Mouse (Mus musculus) induced T-regulatory cell, adult 2 months (primary cell): Measurements from ENCODE around the gene Btbd6.

Experiments used
- DNase-seq: peaks from one replicate; pipeline ENCODE4 v3.0.0-alpha.2; 2012; ENCODE audit warnings: low read depth

The Btbd6 gene

DNA sequence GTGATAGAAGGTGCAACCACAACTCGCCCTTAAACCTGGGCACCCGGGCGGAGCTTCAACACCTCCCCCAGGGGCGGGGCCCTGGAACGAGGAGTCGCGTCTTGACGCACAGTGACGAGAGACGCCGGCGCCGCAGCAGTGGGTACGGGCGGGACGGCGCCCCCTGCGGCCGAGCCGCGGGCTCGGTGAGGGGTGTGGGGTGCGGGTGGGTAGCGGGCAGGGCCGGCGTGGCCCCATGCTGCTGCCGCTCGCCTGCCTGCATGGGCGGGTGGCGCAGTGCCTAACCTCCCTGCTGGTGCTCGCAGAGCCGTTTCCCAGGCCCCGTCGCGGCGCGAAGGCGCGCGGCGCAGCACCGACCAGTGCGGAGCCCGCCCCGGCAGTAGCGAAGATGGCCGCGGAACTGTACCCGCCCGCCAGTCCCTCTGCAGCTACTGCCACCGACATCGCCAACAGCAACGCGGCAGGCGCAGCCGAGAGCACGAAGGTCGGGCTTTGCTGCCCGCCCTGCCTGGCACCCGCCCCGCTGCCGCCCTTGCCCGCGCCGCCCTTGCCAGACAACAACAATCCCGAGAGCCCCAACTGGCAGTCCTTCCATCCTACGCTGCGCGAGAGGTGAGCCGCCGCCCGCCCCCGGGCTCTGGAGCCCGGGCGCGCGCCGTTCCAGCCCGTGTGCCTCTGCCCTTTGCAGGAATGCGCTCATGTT is at the start of gene Btbd6:
Gene Btbd6 (plus strand): TSS at position 112 of the 703 bp plus-strand sequence.
- DNase-seq, result peak; percentile 97

DNA sequence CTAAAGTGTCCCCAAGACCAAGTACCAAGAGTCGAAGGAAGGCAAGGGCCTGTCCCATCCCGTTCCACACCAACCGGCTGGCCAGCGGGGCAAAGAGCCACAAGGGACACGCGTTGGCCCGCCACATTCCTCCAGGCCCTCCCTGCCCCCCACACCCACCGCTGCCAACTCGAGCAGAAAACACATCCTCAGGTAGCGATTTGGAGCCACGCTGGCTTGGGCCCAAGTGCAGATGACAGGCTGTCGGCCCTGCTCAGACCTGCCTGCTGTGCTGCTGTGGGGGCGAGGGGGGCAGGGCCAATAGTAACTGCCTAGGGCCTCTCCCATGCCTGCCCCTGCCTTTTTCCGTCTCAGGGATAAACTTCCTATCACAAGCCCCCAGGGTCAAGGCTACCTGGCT is 49.0 kb upstream of the Btbd6 start:
- no peak for DNase-seq

GRCm38 (mm10) chr12:112928401-112929241 is 47.7 kb upstream of the Btbd6 start:
- peak; percentile 38 for DNase-seq

GRCm38 (mm10) chr12:112929562-112930352 is 46.5 kb upstream of the Btbd6 start, which contains the start of gene Jag2:
Gene Jag2, minus strand, starts transcription at chr12:112929776.
- DNase-seq, result no peak

GRCm38 (mm10) chr12:112932647-112933046 is 43.6 kb upstream of the Btbd6 start:
- no peak for DNase-seq

- no peak for DNase-seq
Observed at GRCm38 (mm10) chr12:112937906-112938305, 38.4 kb upstream of the Btbd6 start.

GRCm38 (mm10) chr12:112938366-112938765 is 37.9 kb upstream of the Btbd6 start:
- DNase-seq, result no peak

- DNase-seq, result peak; percentile 42
Observed at GRCm38 (mm10) chr12:112938873-112939565, 37.3 kb upstream of the Btbd6 start.

GRCm38 (mm10) chr12:112940238-112940637 is 36.0 kb upstream of the Btbd6 start:
- DNase-seq, result no peak

DNA sequence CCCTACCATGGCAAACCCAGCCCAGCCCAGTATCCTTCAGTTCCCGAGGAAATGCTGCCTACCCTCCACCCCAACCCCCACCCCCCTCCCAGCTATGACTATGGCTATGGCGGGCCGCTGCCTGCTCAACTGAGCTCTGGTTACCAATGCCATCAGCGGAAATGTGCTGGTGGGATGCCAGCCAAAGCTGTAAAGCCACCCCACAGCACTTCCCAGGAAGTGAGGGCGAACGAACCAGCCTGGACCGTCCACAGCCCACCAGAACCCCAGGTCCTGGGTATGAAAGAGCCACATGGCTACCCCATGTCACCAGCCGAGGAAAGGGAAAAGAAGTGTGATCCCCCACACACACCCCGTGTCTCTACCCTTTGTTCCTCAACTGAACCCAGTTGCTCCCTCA is 35.6 kb upstream of the Btbd6 start:
- no peak for DNase-seq

DNA sequence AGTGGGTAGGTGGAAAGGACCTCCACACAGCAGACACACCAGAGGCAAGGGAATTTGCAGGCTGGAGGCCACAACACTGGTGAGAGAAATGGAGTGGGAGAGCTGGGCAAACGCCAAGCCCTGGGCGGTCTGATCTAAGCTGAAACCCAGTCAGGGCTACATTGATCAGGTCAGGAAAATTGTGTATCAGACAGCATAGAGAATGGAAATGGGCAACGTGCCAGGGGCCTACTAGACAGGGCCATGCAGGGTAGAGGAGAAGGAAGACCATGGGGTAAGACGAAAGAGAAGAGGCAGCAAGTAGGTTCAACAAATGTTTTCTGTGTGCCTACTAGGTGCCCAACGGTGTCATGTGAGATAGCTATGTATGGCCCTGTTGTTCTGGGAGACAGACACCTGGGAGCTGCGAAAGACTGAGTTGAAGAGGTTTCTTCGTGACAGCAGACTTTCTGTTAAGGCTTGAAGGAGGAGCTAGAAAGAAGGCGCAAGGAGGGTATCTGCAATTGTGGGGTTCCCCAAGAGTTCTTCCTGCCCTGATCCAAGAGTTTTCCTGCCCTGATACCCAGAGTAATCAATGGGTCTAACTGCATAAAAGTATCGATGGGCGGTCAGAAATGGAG is 35.0 kb upstream of the Btbd6 start:
- no peak for DNase-seq

DNA sequence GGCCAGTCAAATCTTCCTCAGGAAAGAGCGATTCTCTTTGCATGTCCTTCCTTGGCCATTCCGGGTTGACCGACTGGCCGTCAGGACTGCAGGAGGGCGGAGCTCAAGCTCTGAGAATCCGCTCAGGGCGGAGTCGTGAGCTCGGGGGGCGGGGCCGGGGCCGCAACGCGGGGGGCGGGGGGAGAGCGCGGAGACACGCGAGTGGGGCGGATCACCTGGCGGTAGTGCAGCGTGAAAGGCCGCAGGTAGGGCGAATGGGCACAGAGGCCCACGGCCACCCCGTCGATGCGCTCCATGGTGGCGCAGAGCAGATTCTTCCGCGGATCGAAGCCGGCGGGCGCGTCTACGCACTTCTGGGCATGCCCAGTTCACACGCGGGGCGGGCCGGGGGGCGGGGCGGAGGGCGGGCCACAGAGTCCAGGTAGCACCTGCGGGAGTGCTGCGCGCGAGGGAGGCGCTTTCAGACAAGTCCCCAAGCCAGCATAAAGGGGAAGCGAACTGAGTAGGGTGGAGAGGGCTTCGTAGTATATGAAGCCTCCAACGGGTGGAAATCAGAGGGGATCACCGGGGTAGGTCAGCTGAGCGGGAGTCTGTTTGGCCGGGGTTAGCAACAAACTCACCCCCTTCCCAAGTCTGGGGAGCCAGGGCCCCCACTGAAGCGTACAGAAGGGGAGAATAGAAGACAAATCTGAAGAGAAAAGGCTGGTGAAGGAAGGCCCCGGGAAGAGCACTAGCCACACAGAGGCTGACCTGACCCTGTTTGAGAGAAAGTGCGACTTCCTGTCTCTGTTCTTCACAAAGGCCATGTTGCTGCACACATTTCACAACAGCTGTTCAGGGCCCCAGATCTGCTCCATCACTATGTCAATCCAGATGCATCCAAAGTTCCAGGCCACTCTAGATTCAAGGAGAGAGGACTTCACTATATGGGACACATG is 34.2 kb upstream of the Btbd6 start, which contains the start of gene Nudt14:
Gene Nudt14 (minus strand): TSS at position 349 of the 938 bp plus-strand sequence.
- peak; percentile 88 for DNase-seq

GRCm38 (mm10) chr12:112943669-112944068 is 32.6 kb upstream of the Btbd6 start:
- no peak for DNase-seq

DNA sequence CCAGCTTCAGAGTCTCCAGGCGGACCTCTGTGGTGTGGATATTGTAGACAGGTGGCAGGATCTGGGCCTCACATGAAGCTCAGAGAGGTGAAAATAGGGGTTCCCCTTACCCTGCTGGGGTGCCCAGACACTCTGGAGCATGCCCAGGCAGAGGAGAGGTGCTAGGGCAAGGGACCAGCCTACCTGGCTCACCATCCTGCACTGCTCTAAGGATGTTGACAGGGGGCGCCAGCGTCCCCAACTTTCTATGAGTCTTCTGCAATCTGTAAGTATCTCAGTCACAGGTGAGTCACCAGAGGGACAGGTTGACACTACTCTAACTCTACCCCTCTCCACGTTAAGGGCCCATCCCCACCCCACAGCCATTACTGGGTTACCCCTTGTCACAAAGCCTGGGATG is 29.0 kb upstream of the Btbd6 start:
- DNase-seq, result peak; percentile 77

DNA sequence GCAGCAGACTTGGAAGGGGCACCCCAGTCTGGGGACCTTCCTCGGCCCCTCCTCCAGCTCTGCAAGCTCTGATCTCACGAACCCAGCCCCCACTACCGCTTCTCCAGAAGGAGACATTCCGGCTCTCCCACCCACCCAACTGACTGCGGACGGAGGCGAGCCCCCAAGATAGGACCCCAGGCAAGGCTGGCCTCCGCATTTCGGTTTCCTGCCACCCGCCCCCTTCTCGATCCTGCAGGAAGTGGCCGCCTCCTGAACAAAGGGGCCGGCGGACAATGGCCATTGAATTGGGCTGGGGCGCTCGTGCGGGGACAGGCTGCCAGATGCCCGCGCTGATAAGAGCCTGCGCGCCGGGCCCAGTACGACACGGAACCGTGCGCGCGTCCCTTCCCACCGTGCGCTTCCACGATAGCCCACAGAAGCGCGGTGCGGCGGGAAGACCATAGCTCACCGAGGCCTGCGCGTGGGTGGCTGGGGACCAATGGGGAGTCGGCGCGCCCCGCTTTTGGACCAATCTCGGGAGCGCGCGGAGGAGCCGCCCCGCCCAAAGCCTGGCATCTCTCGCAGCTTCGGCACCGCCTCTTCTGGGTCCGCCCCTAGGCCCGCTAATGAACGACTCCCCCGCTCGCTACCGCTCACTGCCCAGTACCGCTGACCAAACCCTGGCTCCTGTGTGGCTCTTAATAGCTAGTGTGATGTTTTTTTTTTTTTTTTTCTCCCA is 26.1 kb upstream of the Btbd6 start:
- peak; percentile 92 for DNase-seq

DNA sequence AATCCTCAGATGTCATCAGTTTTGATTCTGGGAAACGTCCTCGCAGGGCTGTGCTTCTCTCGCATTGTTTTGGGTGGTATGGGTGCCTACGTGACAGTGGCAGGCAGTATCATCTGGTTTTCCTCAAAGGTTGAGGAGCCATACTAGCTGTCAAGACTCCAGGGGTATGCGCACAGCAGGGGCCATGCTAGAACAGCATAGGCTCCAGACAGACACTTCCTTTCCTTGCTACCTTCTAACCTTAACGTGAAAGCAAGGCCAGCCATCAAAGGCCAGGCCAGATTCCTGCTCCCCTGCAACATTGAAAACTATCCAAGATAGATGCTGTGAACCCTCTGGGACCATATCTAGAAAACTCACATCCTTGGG is 25.5 kb upstream of the Btbd6 start:
- no peak for DNase-seq

DNA sequence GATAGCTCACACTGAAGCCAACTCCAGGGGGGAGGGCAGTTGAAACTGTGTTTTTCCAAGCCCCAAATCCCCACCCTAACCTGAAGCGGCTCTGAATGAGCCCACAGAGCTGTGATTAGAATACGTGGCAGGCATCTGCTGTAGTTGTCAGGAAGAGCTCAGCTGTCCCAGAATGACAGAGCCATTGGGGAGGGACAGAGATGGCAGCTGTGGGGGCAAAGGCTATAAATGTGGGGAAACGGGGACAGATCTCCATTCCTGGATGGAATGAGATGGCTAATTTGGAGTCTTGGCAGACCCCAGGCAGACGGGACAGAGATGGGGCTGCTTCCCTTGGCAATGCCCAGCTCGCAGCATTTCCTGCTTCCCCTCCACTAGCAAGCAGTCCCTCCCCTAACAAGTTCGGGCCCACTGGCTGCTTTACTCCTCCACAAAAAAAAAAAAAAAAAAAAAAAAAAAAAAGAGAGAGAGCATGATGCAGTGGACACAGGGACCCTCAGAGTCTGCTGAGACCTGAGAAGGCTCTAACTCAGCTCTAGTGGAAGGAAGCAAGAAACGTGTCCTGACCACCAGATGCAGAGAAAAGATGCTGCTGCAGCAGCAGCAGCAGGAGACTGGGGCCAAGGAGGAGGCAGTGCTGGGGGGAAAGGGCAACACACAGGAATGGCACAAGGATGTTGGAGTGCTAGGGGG is 25.0 kb upstream of the Btbd6 start:
- no peak for DNase-seq

DNA sequence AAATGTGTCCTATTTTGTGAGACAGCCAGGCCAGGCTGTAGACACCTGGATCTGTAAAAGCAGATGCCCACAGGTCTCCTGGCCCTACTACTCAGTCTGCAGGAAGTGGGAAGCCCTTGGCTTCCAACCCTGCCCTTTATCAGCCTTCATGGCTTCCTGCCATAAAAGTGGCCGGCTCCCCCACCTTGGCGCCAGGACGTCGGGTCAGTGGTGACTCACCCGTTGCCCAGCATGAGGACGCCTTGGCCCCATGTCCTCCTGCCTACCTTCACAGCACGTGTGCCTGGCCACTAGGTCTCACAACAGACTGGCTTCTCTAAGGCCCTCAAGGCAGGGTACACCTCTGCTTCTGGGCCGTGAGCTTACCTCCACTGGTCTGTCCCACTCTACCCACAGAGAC is 23.8 kb upstream of the Btbd6 start:
- DNase-seq, result no peak
